Mouse (Mus musculus) CH12.LX (cell line): Measurements from ENCODE around the gene Klhdc10. TPM values are rescaled to one million over a fixed set of nuclear protein-coding genes. Genes with fewer than 3 reads are reported as not detected.

Experiments used
- DNase-seq: peaks from one replicate; pipeline ENCODE4 v3.0.0-alpha.2; 2013; ENCODE audit errors: extremely low read depth
- H3K27ac ChIP-seq: 2 replicates; pipeline ENCODE4 v1.5.1; 2012; ENCODE audit warnings: low read depth, mild to moderate bottlenecking, control low read depth, moderate library complexity; ENCODE audit not compliant: insufficient read depth
- H3K27me3 ChIP-seq: replicated peaks from 2 replicates; pipeline ENCODE3; 2012; ENCODE audit warnings: inconsistent platforms
- H3K36me3 ChIP-seq, 2 experiments: replicated peaks in 1 of 2; 2 replicates each; pipeline versions ENCODE3 to v1.6.1; 2012; ENCODE audit warnings: inconsistent platforms in 1 of 2, low read length in 1 of 2, mild to moderate bottlenecking in 1 of 2, mixed read lengths in 1 of 2, moderate library complexity in 1 of 2; ENCODE audit not compliant: control insufficient read depth in 1 of 2, insufficient read depth in 1 of 2
- H3K4me1 ChIP-seq, 2 experiments: 2 replicates each; pipeline ENCODE4 v1.6.1; 2012; ENCODE audit warnings: inconsistent platforms in 1 of 2, moderate library complexity in 1 of 2; ENCODE audit not compliant: insufficient read depth in 2 of 2, control insufficient read depth in 1 of 2
- H3K4me2 ChIP-seq: 2 replicates; pipeline ENCODE4 v1.6.1; 2012; ENCODE audit warnings: low read depth, mild to moderate bottlenecking, control low read depth; ENCODE audit not compliant: poor library complexity, insufficient read depth, severe bottlenecking
- H3K4me3 ChIP-seq, 3 experiments: fragments of 150-350 bp in 1 of 3; sonication (generic) in 1 of 3; replicated peaks in 1 of 3; 2 replicates each; pipeline versions ENCODE3 to v1.5.1; 2011 to 2012; ENCODE audit warnings: low read depth in 2 of 3, low read length in 2 of 3, mild to moderate bottlenecking in 2 of 3, moderate library complexity in 2 of 3, control low read depth in 1 of 3, improper control_type of control experiment in 1 of 3, inconsistent platforms in 1 of 3, mixed read lengths in 1 of 3; ENCODE audit not compliant: poor library complexity in 1 of 3
- H3K79me2 ChIP-seq: replicated peaks from 2 replicates; pipeline ENCODE4 v1.6.1; 2012; ENCODE audit warnings: mild to moderate bottlenecking, moderate library complexity; ENCODE audit not compliant: control insufficient read depth, poor library complexity, insufficient read depth, severe bottlenecking; ENCODE audit errors: extremely low read depth
- H3K9ac ChIP-seq: 2 replicates; pipeline ENCODE4 v1.6.1; 2012; ENCODE audit warnings: low read depth, mild to moderate bottlenecking, control low read depth, moderate library complexity; ENCODE audit not compliant: insufficient read depth
- H3K9me3 ChIP-seq: replicated peaks from 2 replicates; pipeline ENCODE3; 2012; ENCODE audit warnings: low read length, inconsistent platforms, mixed read lengths
- CTCF ChIP-seq, 2 experiments: IDR thresholded peaks in 1 of 2; conservative IDR thresholded peaks in 1 of 2; 2 replicates each; pipeline ENCODE4 v1.5.1; 2011 to 2012; ENCODE audit warnings: low read depth in 2 of 2, low read length in 2 of 2, improper control_type of control experiment in 1 of 2, inconsistent platforms in 1 of 2, mild to moderate bottlenecking in 1 of 2, moderate library complexity in 1 of 2
- EP300 ChIP-seq: IDR thresholded peaks from 2 replicates; pipeline ENCODE4 v1.6.1; 2011; ENCODE audit warnings: low read length, improper control_type of control experiment
- MAFK ChIP-seq: IDR thresholded peaks from 2 replicates; pipeline ENCODE4 v1.6.1; 2011; ENCODE audit warnings: low read length, improper control_type of control experiment; ENCODE audit not compliant: insufficient replicate concordance
- MAZ ChIP-seq: IDR thresholded peaks from 2 replicates; pipeline ENCODE4 v1.6.1; 2012; ENCODE audit warnings: low read depth, mild to moderate bottlenecking, inconsistent platforms, low read length, improper control_type of control experiment, moderate library complexity
- POLR2A ChIP-seq: IDR thresholded peaks from 2 replicates; pipeline ENCODE4 v1.6.1; 2011; ENCODE audit warnings: low read depth, mild to moderate bottlenecking, improper control_type of control experiment, low read length
- RCOR1 ChIP-seq: conservative IDR thresholded peaks from 2 replicates; pipeline ENCODE4 v1.6.1; 2012; ENCODE audit warnings: low read depth, mild to moderate bottlenecking, inconsistent platforms, low read length, improper control_type of control experiment
- SIN3A ChIP-seq: IDR thresholded peaks from 2 replicates; pipeline ENCODE4 v1.6.1; 2012; ENCODE audit warnings: low read length, improper control_type of control experiment, inconsistent platforms
- SMC3 ChIP-seq: IDR thresholded peaks from 2 replicates; pipeline ENCODE4 v1.6.1; 2011; ENCODE audit warnings: low read depth, low read length, improper control_type of control experiment
- TBP ChIP-seq: conservative IDR thresholded peaks from 2 replicates; pipeline ENCODE4 v1.6.1; 2011; ENCODE audit warnings: low read depth, low read length, improper control_type of control experiment
- dilution Hi-C: fragments of 300-500 bp; cut with MboI; formaldehyde crosslinking; loops from 2 replicates; pipeline ENCODE4 v1.14.3; 2020; ENCODE audit warnings: low sequenced_read_pairs; ENCODE audit not compliant: extremely low pct_unique_long_range_greater_than_20kb, extremely low pct_ligation_motif_present
- in situ Hi-C: fragments of 300-500 bp; cut with MboI; formaldehyde crosslinking; loops from 3 replicates; pipeline ENCODE4 v1.14.3; 2019; ENCODE audit warnings: low sequenced_read_pairs, low pct_ligation_motif_present, low pct_unique_long_range_greater_than_20kb, mixed read lengths
- polyA plus RNA-seq: library from polyadenylated mRNA; unstranded; fragments of >175 nt; gene quantifications from 2 replicates; pipeline ENCODE4 v1.2.1, GENCODE M21; 2012; ENCODE audit warnings: low read depth; ENCODE audit not compliant: insufficient read length
- total RNA-seq, 2 experiments: library from RNA; depleted of rRNA; stranded (reverse); fragments of 300-350 nt in 1 of 2; fragments of >200 nt in 1 of 2; gene quantifications; 2 replicates each; pipeline ENCODE4 v1.2.3; 2012 to 2014

Klhdc10 gene
- total and polyA plus RNA-seq, 3 experiments, result 22.1 to 30.6 (median 29.6) TPM

DNA sequence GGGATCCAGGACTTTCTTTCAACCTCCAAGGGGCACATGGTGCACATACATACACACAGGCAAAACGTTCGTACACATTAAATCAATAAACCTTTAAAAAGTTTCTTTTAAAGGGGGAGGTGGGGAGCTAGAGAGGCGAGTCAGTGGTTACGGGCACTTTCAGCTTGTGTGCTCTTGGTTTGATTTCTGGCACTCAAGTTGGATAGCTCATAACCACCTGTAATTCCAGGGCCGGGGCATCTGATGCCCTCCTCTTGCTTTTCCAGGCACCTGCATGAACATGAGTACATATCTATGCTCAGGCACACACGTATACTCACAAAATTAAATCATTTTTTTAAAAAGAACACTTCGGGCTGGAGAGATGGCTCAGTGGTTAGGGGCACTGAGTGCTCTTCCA, 9.7 kb upstream of the Klhdc10 start:
- H3K4me1 ChIP-seq, result peaks cover 0 to 23% of the 10 kb centered on the region in 2 experiments; a peak in 2 of 4 replicates

DNA sequence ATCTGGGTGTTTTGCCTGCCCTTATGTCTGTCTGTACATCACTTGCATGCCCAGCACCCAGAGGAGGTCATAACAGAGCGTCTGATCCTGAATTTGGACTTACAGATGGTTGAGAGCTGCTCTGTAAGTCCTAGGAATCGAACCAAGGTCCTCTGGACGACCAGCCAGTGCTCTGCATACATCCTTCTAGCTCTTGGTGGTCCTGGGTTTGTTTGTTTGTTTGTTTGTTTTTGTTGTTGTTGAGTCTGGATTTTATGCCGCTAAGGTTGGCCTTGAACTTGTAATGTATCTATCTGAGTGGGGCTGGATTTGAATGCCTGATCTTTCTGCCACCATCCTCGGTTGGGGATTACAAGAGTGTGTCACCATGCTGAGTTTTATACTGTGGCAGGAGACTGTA, 1.5 kb upstream of the Klhdc10 start:
- no peak overlapping the region for H3K9ac ChIP-seq
- TF ChIP-seq TBP (no peak), SMC3 (no peak), MAFK (no peak)
- H3K9me3 ChIP-seq, result no peaks in the 10 kb centered on the region
- no peak overlapping the region for H3K4me2 ChIP-seq
- no peak overlapping the region for H3K27ac ChIP-seq
- H3K4me1 ChIP-seq, result peaks cover 3 to 20% of the 10 kb centered on the region in 2 experiments; a peak in 3 of 4 replicates
- in situ Hi-C loops, result loop anchor here (25.0 kb wide), 1 partner anchor 587 kb away; no protein-coding TSS in a partner anchor
- no peak for DNase-seq
- peaks cover 3% of the 10 kb centered on the region for H3K79me2 ChIP-seq
- H3K4me3 ChIP-seq, result no peak overlapping the region
- peaks cover 0 to 3% of the 10 kb centered on the region in 2 experiments for H3K36me3 ChIP-seq
- dilution Hi-C loops, result no loop called here
- peaks cover 5% of the 10 kb centered on the region for H3K27me3 ChIP-seq

More for the DNA sequence above, 9.7 kb upstream of the Klhdc10 start:
- dilution Hi-C loops, result no loop called here
- in situ Hi-C loops, result no loop called here
- TF ChIP-seq POLR2A, result no peak
- TF ChIP-seq CTCF (conservative IDR thresholded peaks at IDR 0.05 in 1 of 2, IDR thresholded peaks at IDR 0.05 in 1 of 2; ENCODE audit: low read depth in 2 of 2, low read length in 2 of 2), result no peak
- TF ChIP-seq MAZ, result no peak
- no peak for DNase-seq
- H3K9me3 ChIP-seq, result no peaks in the 10 kb centered on the region
- peaks cover 4 to 10% of the 10 kb centered on the region in 2 experiments for H3K36me3 ChIP-seq
- H3K4me3 ChIP-seq, result no peak overlapping the region
- H3K79me2 ChIP-seq, result peaks cover 19% of the 10 kb centered on the region
- no peak overlapping the region for H3K9ac ChIP-seq
- no peak overlapping the region for H3K27ac ChIP-seq
- no peak overlapping the region for H3K4me2 ChIP-seq
- no peaks in the 10 kb centered on the region for H3K27me3 ChIP-seq

DNA sequence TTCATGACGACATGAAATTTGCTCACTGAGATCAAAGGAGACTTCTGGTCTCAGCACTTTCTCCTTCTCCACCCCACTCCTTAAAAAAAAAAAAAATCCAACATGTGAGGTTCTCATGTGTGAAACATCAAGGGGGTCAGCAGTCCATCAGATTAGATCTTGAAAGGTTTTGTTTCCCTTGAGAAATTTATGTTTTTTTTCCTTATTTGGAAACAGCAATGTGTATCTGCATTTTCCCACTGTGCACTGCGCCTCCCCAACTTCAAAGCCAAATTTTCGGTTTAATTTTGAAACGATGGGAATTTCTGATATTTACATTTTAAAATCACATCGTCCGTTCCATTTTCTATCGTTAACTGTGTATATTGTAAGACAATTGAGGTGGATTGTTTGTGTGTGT, 952 bp upstream of the Klhdc10 start:
- Histone ChIP-seq H3K36me3 (peaks cover 0 to 4% of the 10 kb centered on the region in 2 experiments), H3K4me3 (peak overlapping the region in 2 of 3 experiments; percentile 88 to 89), H3K4me1 (peaks cover 3 to 20% of the 10 kb centered on the region in 2 experiments; a peak in 3 of 4 replicates), H3K4me2 (peak overlapping the region; percentile 63), H3K9me3 (no peaks in the 10 kb centered on the region), H3K27me3 (peaks cover 5% of the 10 kb centered on the region), H3K9ac (peak overlapping the region; percentile 60; the same call in 1 of the 2 replicates), H3K79me2 (peaks cover 9% of the 10 kb centered on the region), H3K27ac (no peak overlapping the region)
- TF ChIP-seq RCOR1 (0 out of 2 replicates have a peak, but pooled peaks have one; percentile 34), SIN3A (no peak), EP300 (0 out of 2 replicates have a peak, but pooled peaks have one; percentile 28)
- no peak for DNase-seq
- in situ Hi-C loops (loop anchor here (25.0 kb wide), 1 partner anchor 587 kb away; no protein-coding TSS in a partner anchor), dilution Hi-C loops (no loop called here)
